Mouse (Mus musculus) heart, embryonic 16.5 days (tissue): ENCODE measurements around the gene Hist1h2bg. TPM values are rescaled to one million over a fixed set of nuclear protein-coding genes. Genes with fewer than 3 reads are reported as not detected.

ENCODE experiments used
- ATAC-seq: fragments of 200-750 bp; cut with Nextera tagmentation; replicated peaks from 2 replicates; pipeline ENCODE4 v1.8.0; 2017; ENCODE audit warnings: moderate number of reproducible peaks; ENCODE audit not compliant: insufficient read depth, low FRiP score; ENCODE audit errors: extremely low read depth
- H3K27ac ChIP-seq: fragments of 300-500 bp; sonication (generic); 2 replicates; pipeline ENCODE4 v1.5.1; 2014; ENCODE audit warnings: mild to moderate bottlenecking, low read length, control low read depth, moderate library complexity
- H3K27me3 ChIP-seq: fragments of 300-500 bp; sonication (generic); 2 replicates; pipeline ENCODE4 v1.6.1; 2014; ENCODE audit warnings: low read length, mixed read lengths; ENCODE audit not compliant: control insufficient read depth, insufficient read depth
- H3K36me3 ChIP-seq: fragments of 300-500 bp; sonication (generic); 2 replicates; pipeline ENCODE4 v1.6.1; 2014; ENCODE audit not compliant: control insufficient read depth, insufficient read depth
- H3K4me1 ChIP-seq: fragments of 300-500 bp; sonication (generic); 2 replicates; pipeline ENCODE4 v1.6.1; 2014; ENCODE audit warnings: low read length, mixed read lengths; ENCODE audit not compliant: control insufficient read depth, insufficient read depth
- H3K4me2 ChIP-seq: fragments of 300-500 bp; sonication (generic); 2 replicates; pipeline ENCODE4 v1.6.1; 2014; ENCODE audit warnings: low read depth, mild to moderate bottlenecking, control low read depth, low read length
- H3K4me3 ChIP-seq: fragments of 300-500 bp; sonication (generic); 2 replicates; pipeline ENCODE4 v1.5.1; 2014; ENCODE audit warnings: mild to moderate bottlenecking, control low read depth, low read length
- H3K9ac ChIP-seq: fragments of 300-500 bp; sonication (generic); 2 replicates; pipeline ENCODE4 v1.6.1; 2014; ENCODE audit warnings: low read length, control low read depth
- H3K9me3 ChIP-seq: fragments of 300-500 bp; sonication (generic); replicated peaks from 2 replicates; pipeline ENCODE4 v1.6.1; 2016; ENCODE audit warnings: low read length; ENCODE audit not compliant: control insufficient read depth
- WGBS: fragments of 180-500 bp; shearing (Covaris S2); extraction: QIAGEN DNeasy Blood & Tissue Kit; methylation state at CpG from one replicate; pipeline ENCODE4 v1.1.7; 2014; 5-methylcytosine and 5-hydroxymethylcytosine counted together
- polyA plus RNA-seq: library from polyadenylated mRNA; unstranded; fragments of >200 nt; fragmentation: Nextera tagmentation; extraction: Ambion mirVana; gene quantifications from 2 replicates; pipeline ENCODE4 v1.2.1, GENCODE M21; 2015

The Hist1h2bg gene
- polyA plus RNA-seq, 1 experiment from 2014 or later: 4.2 TPM

DNA sequence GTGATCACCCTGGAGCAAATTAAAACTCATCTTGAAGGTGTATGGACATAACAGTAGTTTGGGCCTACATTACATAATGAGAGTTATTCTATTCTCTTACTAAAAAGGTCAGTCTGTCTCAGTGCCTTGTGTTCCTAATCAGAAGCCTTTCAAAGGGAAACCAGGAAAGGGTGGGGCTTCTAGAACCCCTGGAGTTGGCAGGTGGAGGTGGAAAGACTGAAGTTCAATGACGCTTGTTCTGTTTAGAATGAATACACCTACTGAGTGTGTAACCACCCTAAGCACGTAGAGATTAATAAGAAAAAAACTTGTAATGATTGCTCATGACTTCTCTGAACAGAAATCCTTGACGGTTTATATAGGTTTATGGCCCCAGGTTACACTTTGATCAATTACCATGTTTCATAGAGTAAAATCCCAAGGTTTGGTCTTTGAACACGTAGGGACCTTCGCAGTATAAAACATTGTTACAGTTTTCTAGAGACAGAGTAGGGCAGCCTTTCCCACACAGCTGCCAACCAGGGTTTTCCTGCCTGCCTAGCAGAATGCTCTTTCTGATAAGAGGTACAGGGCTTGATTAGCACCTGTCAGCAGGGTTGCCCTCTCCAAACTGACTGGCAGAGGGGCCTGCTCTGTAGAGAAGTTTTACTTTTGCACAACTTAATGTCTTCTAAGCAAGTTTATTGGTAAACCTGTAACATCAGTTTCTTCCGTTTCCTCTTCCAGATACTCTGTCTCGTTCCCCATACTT is 24.6 kb downstream of the Hist1h2bg start:
- no peak overlapping the region for H3K27ac ChIP-seq
- H3K9me3 ChIP-seq: no peaks in the 10 kb centered on the region
- no peak; the same call in 1 of the 2 replicates for ATAC-seq
- 76% methylated on average over 7 of the region's 7 CpGs for WGBS
- H3K27me3 ChIP-seq: no peaks in the 10 kb centered on the region
- no peak overlapping the region for H3K9ac ChIP-seq
- no peak overlapping the region for H3K4me3 ChIP-seq
- no peak overlapping the region for H3K4me2 ChIP-seq
- 0 out of 2 replicates have a peak, but pooled peaks cover 2% of the 10 kb centered on the region for H3K4me1 ChIP-seq
- H3K36me3 ChIP-seq: no peaks in the 10 kb centered on the region

DNA sequence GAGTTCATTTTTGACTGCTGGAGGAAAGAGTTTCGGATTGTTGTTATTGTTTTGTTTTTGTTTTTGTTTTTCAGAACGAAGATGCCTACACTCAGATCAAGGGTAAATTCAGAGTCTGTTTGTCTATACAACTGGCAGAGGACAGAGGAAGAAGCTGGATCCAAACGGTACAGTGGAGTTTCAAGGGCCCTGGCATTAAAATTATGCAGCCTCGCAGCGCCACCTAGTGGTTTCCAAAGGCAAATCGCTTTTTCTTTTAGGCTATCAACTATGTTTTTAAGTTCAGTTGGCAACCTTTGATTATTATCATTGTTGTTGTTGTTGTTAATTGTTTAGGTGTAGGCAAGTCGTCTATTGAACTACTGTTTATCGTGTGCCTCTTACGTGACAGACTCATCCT is 26.8 kb downstream of the Hist1h2bg start:
- Histone ChIP-seq H3K9ac (no peak overlapping the region), H3K9me3 (no peaks in the 10 kb centered on the region), H3K27ac (no peak overlapping the region), H3K36me3 (no peaks in the 10 kb centered on the region), H3K4me3 (no peak overlapping the region), H3K4me1 (0 out of 2 replicates have a peak, but pooled peaks cover under 1% of the 10 kb centered on the region), H3K4me2 (no peak overlapping the region), H3K27me3 (no peaks in the 10 kb centered on the region)
- ATAC-seq: no peak
- 6% methylated on average over 9 of the region's 9 CpGs for WGBS

DNA sequence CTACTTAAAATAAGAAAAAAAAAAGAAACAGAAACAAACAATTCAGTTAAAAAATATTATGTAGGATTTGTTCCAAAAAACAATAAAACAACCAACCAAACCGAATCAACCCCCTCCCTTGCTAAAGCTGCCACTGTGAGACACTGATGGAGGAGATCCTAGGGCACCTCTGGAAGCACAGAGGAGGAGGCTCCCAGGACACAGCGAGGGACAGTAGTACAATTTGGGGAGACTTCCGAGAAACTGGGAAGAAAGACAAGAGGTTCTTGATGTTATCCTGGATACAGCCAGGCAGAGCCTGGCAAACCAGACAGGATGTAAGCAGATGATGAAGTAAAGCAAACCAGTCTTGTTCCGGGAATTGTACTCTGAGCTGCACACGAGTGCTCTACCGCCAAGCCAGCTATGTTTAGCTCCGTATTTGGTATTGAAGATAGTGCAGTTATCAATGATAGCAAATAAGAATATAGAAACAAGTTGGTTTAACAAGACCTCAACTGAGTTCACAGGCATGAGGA is 32.0 kb downstream of the Hist1h2bg start:
- 49% methylated on average over 7 of the region's 7 CpGs for WGBS
- Histone ChIP-seq H3K36me3 (no peaks in the 10 kb centered on the region), H3K27ac (no peak overlapping the region), H3K9me3 (no peaks in the 10 kb centered on the region), H3K4me1 (no peaks in the 10 kb centered on the region), H3K27me3 (no peaks in the 10 kb centered on the region), H3K4me2 (no peak overlapping the region), H3K9ac (no peak overlapping the region), H3K4me3 (no peak overlapping the region)
- no peak for ATAC-seq

DNA sequence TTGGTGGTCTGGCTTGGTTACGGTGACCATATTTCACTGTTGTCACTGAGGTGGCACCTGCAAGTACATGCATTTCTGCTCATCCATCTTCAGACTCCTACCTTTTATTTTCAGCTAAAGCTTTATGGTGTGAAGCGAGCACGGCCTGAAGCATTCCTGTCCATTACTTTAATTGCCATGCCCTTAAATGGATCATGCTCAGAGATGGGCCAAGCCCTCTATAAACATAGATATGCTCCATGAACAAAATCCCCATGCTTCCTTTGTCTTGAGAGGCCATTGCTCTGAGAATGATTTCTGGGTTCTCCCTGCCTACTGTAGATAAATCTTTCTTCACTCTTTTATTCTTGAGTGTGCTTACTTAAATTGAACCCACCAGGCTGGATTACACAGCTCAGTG is 33.3 kb downstream of the Hist1h2bg start:
- no peaks in the 10 kb centered on the region for H3K9me3 ChIP-seq
- H3K27ac ChIP-seq: no peak overlapping the region
- no peak overlapping the region for H3K4me2 ChIP-seq
- ATAC-seq: no peak
- H3K27me3 ChIP-seq: no peaks in the 10 kb centered on the region
- 90% methylated on average over 3 of the region's 3 CpGs for WGBS
- no peak overlapping the region for H3K4me3 ChIP-seq
- H3K36me3 ChIP-seq: no peaks in the 10 kb centered on the region
- no peaks in the 10 kb centered on the region for H3K4me1 ChIP-seq
- H3K9ac ChIP-seq: no peak overlapping the region

DNA sequence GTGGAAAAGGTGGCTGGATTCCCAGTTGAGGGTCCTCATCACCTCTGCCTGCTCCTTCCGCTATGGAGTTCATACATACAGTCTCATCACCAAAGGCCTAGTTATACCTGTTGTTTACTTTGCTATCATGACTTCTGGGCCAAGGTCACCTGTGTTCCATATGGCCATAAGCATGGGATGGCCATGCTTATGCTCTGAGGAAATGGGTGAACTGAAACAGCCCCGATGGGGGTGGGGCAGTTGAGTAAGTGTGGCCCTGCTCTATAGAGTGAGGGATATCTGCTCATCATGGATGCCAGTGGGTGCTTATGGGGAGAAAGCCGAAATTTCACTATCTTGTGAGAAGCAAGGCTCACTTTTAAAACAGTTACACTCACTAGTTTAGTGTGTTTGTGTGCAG is 33.9 kb downstream of the Hist1h2bg start:
- no peak overlapping the region for H3K9ac ChIP-seq
- 82% methylated on average over 3 of the region's 3 CpGs for WGBS
- no peaks in the 10 kb centered on the region for H3K27me3 ChIP-seq
- no peaks in the 10 kb centered on the region for H3K4me1 ChIP-seq
- H3K36me3 ChIP-seq: no peaks in the 10 kb centered on the region
- no peak overlapping the region for H3K4me3 ChIP-seq
- H3K9me3 ChIP-seq: no peaks in the 10 kb centered on the region
- no peak overlapping the region for H3K27ac ChIP-seq
- ATAC-seq: no peak
- no peak overlapping the region for H3K4me2 ChIP-seq

DNA sequence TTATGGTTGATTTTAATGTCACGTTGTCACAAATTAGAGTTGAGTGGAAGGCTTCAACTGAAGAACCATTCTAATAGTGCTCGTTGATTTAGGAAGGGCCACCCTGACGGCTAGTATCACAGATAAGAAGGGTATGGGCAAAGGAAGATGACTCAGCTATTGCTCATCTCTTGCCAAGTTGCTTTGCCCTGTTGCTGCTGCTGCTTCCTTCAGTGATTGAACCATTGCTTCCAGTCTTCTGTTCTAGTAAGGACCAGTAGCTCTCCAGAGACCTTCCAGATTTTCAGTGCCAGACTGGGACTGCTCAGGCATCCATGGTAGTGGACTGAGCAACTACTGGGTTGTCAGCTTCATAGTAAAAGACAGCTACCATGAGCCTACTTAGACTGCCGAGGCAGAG is 38.0 kb downstream of the Hist1h2bg start:
- no peaks in the 10 kb centered on the region for H3K9me3 ChIP-seq
- no peaks in the 10 kb centered on the region for H3K4me1 ChIP-seq
- no peak overlapping the region for H3K9ac ChIP-seq
- H3K27ac ChIP-seq: no peak overlapping the region
- ATAC-seq: no peak
- no peaks in the 10 kb centered on the region for H3K36me3 ChIP-seq
- H3K4me2 ChIP-seq: no peak overlapping the region
- WGBS: 59% methylated on average over 4 of the region's 4 CpGs
- no peaks in the 10 kb centered on the region for H3K27me3 ChIP-seq
- H3K4me3 ChIP-seq: no peak overlapping the region

DNA sequence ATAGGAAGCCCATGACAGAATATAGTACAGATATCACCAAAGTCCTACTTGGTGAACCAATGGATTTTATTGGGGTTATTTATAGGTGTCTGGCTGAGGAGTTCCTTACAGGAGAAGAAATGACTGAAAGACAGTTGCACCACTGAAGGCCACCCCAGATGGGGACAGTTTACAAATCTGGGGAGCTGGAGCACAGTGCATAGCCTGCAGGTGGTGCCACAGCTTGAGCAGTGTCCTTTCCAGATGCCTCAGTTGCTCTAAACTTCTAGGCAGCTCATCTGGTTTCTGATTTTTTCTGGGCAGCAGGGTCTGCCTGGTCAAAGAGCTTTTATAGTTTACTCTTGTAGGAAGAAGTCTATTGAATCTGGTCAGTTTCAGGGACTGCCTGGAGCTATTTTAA is 38.6 kb downstream of the Hist1h2bg start:
- Histone ChIP-seq H3K9ac (no peak overlapping the region), H3K9me3 (no peaks in the 10 kb centered on the region), H3K4me2 (no peak overlapping the region), H3K4me1 (no peaks in the 10 kb centered on the region), H3K27me3 (no peaks in the 10 kb centered on the region), H3K36me3 (no peaks in the 10 kb centered on the region), H3K27ac (no peak overlapping the region), H3K4me3 (no peak overlapping the region)
- ATAC-seq: no peak

DNA sequence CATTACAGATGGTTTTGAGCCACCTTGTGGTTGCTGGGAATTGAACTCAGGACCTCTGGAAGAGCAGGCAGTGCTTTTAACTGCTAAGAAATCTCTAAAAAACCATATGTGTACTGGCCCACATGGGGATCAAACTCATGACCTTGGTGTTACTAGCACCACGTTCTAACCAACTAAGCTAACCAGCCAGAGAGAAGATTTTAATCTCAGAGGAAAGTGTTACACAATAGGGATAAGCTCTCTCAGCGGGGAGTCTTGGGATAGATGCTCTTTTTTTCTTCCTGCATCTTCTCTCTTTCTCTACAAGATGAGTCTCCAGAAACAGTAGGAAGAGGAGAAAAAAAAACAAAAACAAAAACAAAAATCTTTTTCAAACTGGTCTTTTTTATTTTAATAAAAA is 39.2 kb downstream of the Hist1h2bg start:
- Histone ChIP-seq H3K9me3 (no peaks in the 10 kb centered on the region), H3K36me3 (no peaks in the 10 kb centered on the region), H3K27ac (no peak overlapping the region), H3K4me2 (no peak overlapping the region), H3K27me3 (no peaks in the 10 kb centered on the region), H3K4me1 (no peaks in the 10 kb centered on the region), H3K9ac (no peak overlapping the region), H3K4me3 (no peak overlapping the region)
- 64% methylated on average over 2 of the region's 2 CpGs for WGBS
- no peak for ATAC-seq

DNA sequence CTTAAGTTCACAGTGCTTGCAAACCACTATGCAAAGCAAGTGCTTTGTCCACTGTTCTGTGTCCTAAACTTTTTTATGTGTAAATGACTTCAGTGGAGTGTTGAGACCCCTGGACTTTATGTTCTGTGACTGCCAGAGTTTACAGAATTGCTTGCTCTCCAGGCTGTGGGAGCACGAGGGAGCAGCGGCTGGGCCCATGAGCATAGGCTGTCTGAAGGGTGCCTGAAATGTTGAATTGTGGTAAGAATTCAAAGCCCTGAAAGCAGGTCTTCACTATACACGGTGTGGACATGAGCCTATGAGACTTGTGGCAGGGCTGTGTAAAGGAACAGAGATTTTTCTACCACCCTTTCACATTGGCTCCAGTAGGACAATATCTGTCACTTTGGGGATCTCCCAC is 40.4 kb downstream of the Hist1h2bg start:
- no peak overlapping the region for H3K4me3 ChIP-seq
- H3K27ac ChIP-seq: no peak overlapping the region
- H3K36me3 ChIP-seq: no peaks in the 10 kb centered on the region
- H3K4me2 ChIP-seq: no peak overlapping the region
- H3K9ac ChIP-seq: no peak overlapping the region
- no peaks in the 10 kb centered on the region for H3K27me3 ChIP-seq
- H3K4me1 ChIP-seq: no peaks in the 10 kb centered on the region
- no peak for ATAC-seq
- WGBS: 85% methylated on average over 3 of the region's 3 CpGs
- no peaks in the 10 kb centered on the region for H3K9me3 ChIP-seq
